ENCODE assay signal across 18 mouse cellular contexts in the genomic region with DNA sequence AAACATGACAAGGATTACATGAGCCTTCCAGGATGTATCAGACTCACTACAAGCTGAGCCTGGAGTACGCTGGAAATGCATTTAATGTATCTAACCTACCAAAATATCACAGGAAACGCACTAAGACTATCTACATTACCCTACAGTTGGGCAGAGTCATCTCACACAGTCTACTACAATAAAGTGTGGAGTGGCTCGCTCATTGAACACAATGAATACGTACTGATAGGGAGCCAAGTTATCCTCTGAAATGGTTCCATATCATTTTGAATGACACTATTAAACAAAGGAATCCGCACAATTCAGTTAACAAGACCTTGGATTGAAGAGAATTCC. TPM values are rescaled to one million over a fixed set of nuclear protein-coding genes. Genes with fewer than 3 reads are reported as not detected.
A peak's percentile ranks its signal among the peaks of the same experiment; 100 is the strongest.
DNase-seq lines count a peak whose midpoint lies in the region; ATAC-seq and TF ChIP-seq lines count a peak whose summit lies in the region.
"Had no signal": no experiment of that assay in that cellular context is flagged by ENCODE, and none has a peak within 500 bp of the region (broad histone marks: within the 10 kb centered on the region; RNA-seq: fewer than 3 reads in every experiment).

No protein-coding gene starts in this region.

- no peak overlapping the region for H3K4me3 ChIP-seq in heart, embryonic 14.5 days (ENCODE audit: control insufficient read depth in 1 of 2, insufficient read depth in 1 of 2, low read depth in 1 of 2, low read length in 2 of 2)
- no peak overlapping the region for H3K4me3 ChIP-seq in heart, postnatal 0 days (ENCODE audit: low read depth, low read length)
- H3K4me3 ChIP-seq in liver, embryonic 16.5 days (ENCODE audit: low read depth, low read length), result no peak overlapping the region
- H3K4me3 ChIP-seq: embryonic facial prominence, embryonic 12.5 days; forebrain, embryonic 10.5 days; hindbrain, embryonic 15.5 days; layer of hippocampus, adult 2 months; limb, embryonic 13.5 days; neural tube, embryonic 15.5 days had no signal

- TF ChIP-seq CTCF in heart, postnatal 0 days (IDR thresholded peaks at IDR 0.05; ENCODE audit: low read depth), result no peak

- intact Hi-C loops in heart, postnatal 14 days (cut with DNase I), result no loop called here

- no peak for DNase-seq in heart, postnatal 14 days
- DNase-seq in Muller cell, postnatal 12 days (ENCODE audit: inconsistent ontology term), result peak; percentile 44
- no peak for DNase-seq in heart, postnatal 0 days (ENCODE audit: low spot score)
- DNase-seq in frontal cortex, postnatal 25 days (ENCODE audit: low spot score in 2 of 2), result no peak
- no peak for DNase-seq in kidney, adult 18-20 months
- DNase-seq: adrenal gland, postnatal 10 days; gastrocnemius, postnatal 25 days had no signal

- ATAC-seq in heart, embryonic 14.5 days (ENCODE audit: insufficient number of reproducible peaks, insufficient read depth, low FRiP score, low read depth), result no peak
- no peak for ATAC-seq in heart, postnatal 0 days (ENCODE audit: insufficient read depth, low read depth)
- ATAC-seq in liver, embryonic 16.5 days (ENCODE audit: low read depth), result no peak
- ATAC-seq: lung, postnatal 0 days had no signal

- no peaks in the 10 kb centered on the region for H3K27me3 ChIP-seq in heart, embryonic 14.5 days (ENCODE audit: control insufficient read depth, insufficient read depth, low read length)
- no peaks in the 10 kb centered on the region for H3K27me3 ChIP-seq in heart, postnatal 0 days (ENCODE audit: control insufficient read depth, insufficient read depth, low read length)
- H3K27me3 ChIP-seq in liver, embryonic 16.5 days (ENCODE audit: control insufficient read depth, insufficient read depth, low read depth, low read length), result no peaks in the 10 kb centered on the region
- H3K27me3 ChIP-seq: embryonic facial prominence, embryonic 12.5 days; hindbrain, embryonic 15.5 days; limb, embryonic 13.5 days; neural tube, embryonic 15.5 days had no signal

- peak overlapping the region; percentile 56; the same call in 1 of the 2 replicates for H3K9ac ChIP-seq in heart, embryonic 14.5 days (ENCODE audit: low read length)
- no peak overlapping the region for H3K9ac ChIP-seq in heart, postnatal 0 days (replicated peaks; ENCODE audit: low read depth, low read length)
- H3K9ac ChIP-seq in liver, embryonic 16.5 days (ENCODE audit: low read depth, low read length), result 0 out of 2 replicates have a peak overlapping the region, but pooled peaks have one; percentile 9
- H3K9ac ChIP-seq: embryonic facial prominence, embryonic 12.5 days; hindbrain, embryonic 15.5 days; limb, embryonic 13.5 days; neural tube, embryonic 15.5 days had no signal

- TF ChIP-seq EP300 in heart, postnatal 0 days (IDR thresholded peaks at IDR 0.05; ENCODE audit: low read depth), result no peak

- 61% methylated on average over 5 of the region's 5 CpGs for WGBS in heart, embryonic 14.5 days
- 58% methylated on average over 5 of the region's 5 CpGs for WGBS in heart, postnatal 0 days
- 55% methylated on average over 5 of the region's 5 CpGs for WGBS in liver, embryonic 16.5 days (ENCODE audit: insufficient replicate concordance)

- H3K27ac ChIP-seq in heart, embryonic 14.5 days (replicated peaks in 1 of 2; ENCODE audit: control insufficient read depth in 1 of 2, insufficient read depth in 1 of 2, low read depth in 2 of 2, low read length in 2 of 2), result peak overlapping the region; percentile 97 to 98
- peak overlapping the region; percentile 93 for H3K27ac ChIP-seq in heart, postnatal 0 days (ENCODE audit: low read depth)
- H3K27ac ChIP-seq in liver, embryonic 16.5 days (ENCODE audit: low read length), result peak overlapping the region; percentile 74
- H3K27ac ChIP-seq: embryonic facial prominence, embryonic 12.5 days; forebrain, embryonic 10.5 days; hindbrain, embryonic 15.5 days; layer of hippocampus, adult 2 months; limb, embryonic 13.5 days; neural tube, embryonic 15.5 days had no signal

- peak overlapping the region; percentile 53 for H3K4me2 ChIP-seq in heart, embryonic 14.5 days (ENCODE audit: low read length)
- H3K4me2 ChIP-seq in heart, postnatal 0 days (ENCODE audit: low read depth, low read length), result no peak overlapping the region; the same call in 1 of the 2 replicates
- no peak overlapping the region for H3K4me2 ChIP-seq in liver, embryonic 16.5 days (ENCODE audit: low read depth, low read length)
- H3K4me2 ChIP-seq: embryonic facial prominence, embryonic 12.5 days; hindbrain, embryonic 15.5 days; limb, embryonic 13.5 days; midbrain, embryonic 11.5 days; neural tube, embryonic 15.5 days had no signal

- H3K4me1 ChIP-seq in heart, embryonic 14.5 days (ENCODE audit: control insufficient read depth in 2 of 2, insufficient read depth in 2 of 2, low read length in 2 of 2), result peaks cover 10 to 33% of the 10 kb centered on the region in 2 experiments
- 0 out of 2 replicates have a peak, but pooled peaks cover 13% of the 10 kb centered on the region for H3K4me1 ChIP-seq in heart, postnatal 0 days (ENCODE audit: control insufficient read depth, insufficient read depth)
- peaks cover 35% of the 10 kb centered on the region for H3K4me1 ChIP-seq in liver, embryonic 16.5 days (ENCODE audit: control insufficient read depth, low read depth, low read length)
- H3K4me1 ChIP-seq: embryonic facial prominence, embryonic 12.5 days; hindbrain, embryonic 15.5 days; limb, embryonic 13.5 days; neural tube, embryonic 15.5 days had no signal

- no peaks in the 10 kb centered on the region for H3K36me3 ChIP-seq in heart, embryonic 14.5 days (ENCODE audit: control insufficient read depth, insufficient read depth, low read length)
- H3K36me3 ChIP-seq in heart, postnatal 0 days (replicated peaks; ENCODE audit: control insufficient read depth, insufficient read depth, low read length), result no peaks in the 10 kb centered on the region
- no peaks in the 10 kb centered on the region for H3K36me3 ChIP-seq in liver, embryonic 16.5 days (ENCODE audit: control insufficient read depth, insufficient read depth)
- H3K36me3 ChIP-seq: embryonic facial prominence, embryonic 12.5 days; forebrain, embryonic 10.5 days; hindbrain, embryonic 15.5 days; limb, embryonic 13.5 days; neural tube, embryonic 15.5 days had no signal

- no peaks in the 10 kb centered on the region for H3K9me3 ChIP-seq in heart, embryonic 14.5 days (ENCODE audit: control insufficient read depth, low read length)
- H3K9me3 ChIP-seq in heart, postnatal 0 days (replicated peaks; ENCODE audit: control insufficient read depth, low read length), result no peaks in the 10 kb centered on the region
- no peaks in the 10 kb centered on the region for H3K9me3 ChIP-seq in liver, embryonic 16.5 days (replicated peaks; ENCODE audit: control insufficient read depth, low read length)
- H3K9me3 ChIP-seq: embryonic facial prominence, embryonic 12.5 days; forebrain, embryonic 10.5 days; G1E; hindbrain, embryonic 15.5 days; limb, embryonic 13.5 days; neural tube, embryonic 15.5 days had no signal

RNA-seq across cellular contexts. Expression of a gene that starts 28.1 kb away (rescaled TPM):
- 10.5 and 10.9 TPM in 2 replicates for polyA plus RNA-seq in heart, embryonic 14.5 days (2014; fragmentation: Nextera tagmentation; extraction: Ambion mirVana)
- 10 to 100 TPM; 23.4 to 24.9 TPM for total RNA-seq in heart, postnatal 14 days (2021)
- 19.2 and 26.6 TPM in 2 replicates for total RNA-seq in heart, postnatal 0 days (2014; rRNA removed; ENCODE audit: low replicate concordance)
- polyA plus RNA-seq in heart, postnatal 0 days (2015; fragmentation: Nextera tagmentation; extraction: Ambion mirVana), result 12.2 and 14.0 TPM in 2 replicates
- 8.3 and 8.7 TPM in 2 replicates for polyA plus RNA-seq in liver, embryonic 16.5 days (2015; fragmentation: Nextera tagmentation; extraction: Ambion mirVana)

RNA-seq across cellular contexts. Expression of a gene that starts 50.4 kb away (rescaled TPM):
- 49.2 and 49.8 TPM in 2 replicates for polyA plus RNA-seq in heart, embryonic 14.5 days (2014; fragmentation: Nextera tagmentation; extraction: Ambion mirVana)
- 10 to 100 TPM; 22.7 to 25.1 TPM for total RNA-seq in heart, postnatal 14 days (2021)
- 3.9 and 11.4 TPM in 2 replicates for total RNA-seq in heart, postnatal 0 days (2014; rRNA removed; ENCODE audit: low replicate concordance)
- 48.9 and 55.1 TPM in 2 replicates for polyA plus RNA-seq in heart, postnatal 0 days (2015; fragmentation: Nextera tagmentation; extraction: Ambion mirVana)
- polyA plus RNA-seq in liver, embryonic 16.5 days (2015; fragmentation: Nextera tagmentation; extraction: Ambion mirVana), result 20.3 and 20.5 TPM in 2 replicates
